Mouse (Mus musculus) embryonic facial prominence, embryonic 10.5 days (tissue): ENCODE measurements around the gene Neb. TPM values are rescaled to one million over a fixed set of nuclear protein-coding genes. Genes with fewer than 3 reads are reported as not detected.

Experiments used
- DNase-seq: peaks from one replicate; pipeline ENCODE4 v3.0.0-alpha.2; 2017; ENCODE audit warnings: low spot score
- H3K27ac ChIP-seq: fragments of 300-500 bp; sonication (generic); replicated peaks from 2 replicates; pipeline ENCODE4 v1.5.1; 2016; ENCODE audit warnings: mild to moderate bottlenecking
- H3K27me3 ChIP-seq: fragments of 300-500 bp; sonication (generic); replicated peaks from 2 replicates; pipeline ENCODE4 v1.6.1; 2016; ENCODE audit warnings: low read depth, mild to moderate bottlenecking; ENCODE audit not compliant: poor library complexity, severe bottlenecking
- H3K36me3 ChIP-seq: fragments of 300-500 bp; sonication (generic); replicated peaks from 2 replicates; pipeline ENCODE4 v1.6.1; 2016; ENCODE audit warnings: mild to moderate bottlenecking, moderate library complexity
- H3K4me1 ChIP-seq: fragments of 300-500 bp; sonication (generic); 2 replicates; pipeline ENCODE4 v1.6.1; 2016
- H3K4me3 ChIP-seq: fragments of 300-500 bp; sonication (generic); 2 replicates; pipeline ENCODE4 v1.5.1; 2016; ENCODE audit warnings: mild to moderate bottlenecking, moderate library complexity
- H3K9me3 ChIP-seq: fragments of 300-500 bp; sonication (generic); 2 replicates; pipeline ENCODE4 v1.6.1; 2016; ENCODE audit warnings: mild to moderate bottlenecking
- WGBS: fragments of 180-500 bp; shearing (Covaris S2); methylation state at CpG from one replicate; pipeline ENCODE4 v1.1.7; 2016; 5-methylcytosine and 5-hydroxymethylcytosine counted together
- polyA plus RNA-seq: library from polyadenylated mRNA; unstranded; fragments of >200 nt; fragmentation: Nextera tagmentation; extraction: Ambion mirVana; gene quantifications from 2 replicates; pipeline ENCODE4 v1.2.1, GENCODE M21; 2016

Gene Neb
- polyA plus RNA-seq, 1 experiment from 2014 or later, result 1.00 TPM

- WGBS, result 94% methylated on average over 3 of the region's 3 CpGs
- no peak overlapping the region for H3K4me3 ChIP-seq
- no peaks in the 10 kb centered on the region for H3K27me3 ChIP-seq
- no peak for DNase-seq
- no peaks in the 10 kb centered on the region for H3K9me3 ChIP-seq
- H3K27ac ChIP-seq, result no peak overlapping the region
- no peaks in the 10 kb centered on the region for H3K4me1 ChIP-seq
- H3K36me3 ChIP-seq, result no peaks in the 10 kb centered on the region
Measured at GRCm38 (mm10) chr2:52321866-52322265, 56.4 kb downstream of the Neb start.

- H3K27me3 ChIP-seq, result no peaks in the 10 kb centered on the region
- H3K27ac ChIP-seq, result no peak overlapping the region
- no peaks in the 10 kb centered on the region for H3K4me1 ChIP-seq
- H3K36me3 ChIP-seq, result no peaks in the 10 kb centered on the region
- no peak for DNase-seq
- H3K9me3 ChIP-seq, result no peaks in the 10 kb centered on the region
- WGBS, result 96% methylated on average over 2 of the region's 2 CpGs
- no peak overlapping the region for H3K4me3 ChIP-seq
Measured at GRCm38 (mm10) chr2:52320175-52320574, 58.1 kb downstream of the Neb start.

- Histone ChIP-seq H3K36me3 (no peaks in the 10 kb centered on the region), H3K4me3 (no peak overlapping the region), H3K27me3 (no peaks in the 10 kb centered on the region), H3K9me3 (no peaks in the 10 kb centered on the region), H3K4me1 (no peaks in the 10 kb centered on the region), H3K27ac (no peak overlapping the region)
- no peak for DNase-seq
- 81% methylated on average over 5 of the region's 5 CpGs for WGBS
Measured at GRCm38 (mm10) chr2:52319020-52319567, 59.2 kb downstream of the Neb start.

GRCm38 (mm10) chr2:52317471-52317870 lies 60.8 kb downstream of the Neb start:
- H3K27ac ChIP-seq, result no peak overlapping the region
- no peaks in the 10 kb centered on the region for H3K36me3 ChIP-seq
- DNase-seq, result no peak
- H3K4me3 ChIP-seq, result no peak overlapping the region
- 87% methylated on average over 4 of the region's 4 CpGs for WGBS
- no peaks in the 10 kb centered on the region for H3K27me3 ChIP-seq
- H3K9me3 ChIP-seq, result no peaks in the 10 kb centered on the region
- no peaks in the 10 kb centered on the region for H3K4me1 ChIP-seq

- Histone ChIP-seq H3K36me3 (no peaks in the 10 kb centered on the region), H3K4me1 (no peaks in the 10 kb centered on the region), H3K9me3 (no peaks in the 10 kb centered on the region), H3K27me3 (no peaks in the 10 kb centered on the region), H3K27ac (no peak overlapping the region), H3K4me3 (no peak overlapping the region)
- 62% methylated on average over 3 of the region's 3 CpGs for WGBS
- no peak for DNase-seq
Measured at GRCm38 (mm10) chr2:52315737-52316136, 62.5 kb downstream of the Neb start.

GRCm38 (mm10) chr2:52314922-52315730 lies 63.1 kb downstream of the Neb start:
- 92% methylated on average over 7 of the region's 7 CpGs for WGBS
- Histone ChIP-seq H3K4me1 (no peaks in the 10 kb centered on the region), H3K9me3 (no peaks in the 10 kb centered on the region), H3K36me3 (no peaks in the 10 kb centered on the region), H3K4me3 (no peak overlapping the region), H3K27ac (no peak overlapping the region), H3K27me3 (no peaks in the 10 kb centered on the region)
- DNase-seq, result no peak

- H3K9me3 ChIP-seq, result no peaks in the 10 kb centered on the region
- H3K4me3 ChIP-seq, result no peak overlapping the region
- H3K27me3 ChIP-seq, result no peaks in the 10 kb centered on the region
- DNase-seq, result no peak
- H3K4me1 ChIP-seq, result no peaks in the 10 kb centered on the region
- no peaks in the 10 kb centered on the region for H3K36me3 ChIP-seq
- H3K27ac ChIP-seq, result no peak overlapping the region
- 92% methylated on average over 4 of the region's 4 CpGs for WGBS
Measured at GRCm38 (mm10) chr2:52310757-52311156, 67.5 kb downstream of the Neb start.

GRCm38 (mm10) chr2:52306635-52307034 lies 71.6 kb downstream of the Neb start:
- Histone ChIP-seq H3K36me3 (no peaks in the 10 kb centered on the region), H3K27me3 (no peaks in the 10 kb centered on the region), H3K9me3 (no peaks in the 10 kb centered on the region), H3K4me3 (no peak overlapping the region), H3K4me1 (no peaks in the 10 kb centered on the region), H3K27ac (no peak overlapping the region)
- WGBS, result 84% methylated on average over 5 of the region's 5 CpGs
- no peak for DNase-seq

GRCm38 (mm10) chr2:52304554-52304953 lies 73.7 kb downstream of the Neb start:
- no peak overlapping the region for H3K4me3 ChIP-seq
- no peaks in the 10 kb centered on the region for H3K27me3 ChIP-seq
- 88% methylated on average over 3 of the region's 3 CpGs for WGBS
- no peak overlapping the region for H3K27ac ChIP-seq
- H3K9me3 ChIP-seq, result no peaks in the 10 kb centered on the region
- H3K4me1 ChIP-seq, result no peaks in the 10 kb centered on the region
- H3K36me3 ChIP-seq, result no peaks in the 10 kb centered on the region
- no peak for DNase-seq

GRCm38 (mm10) chr2:52303405-52303804 lies 74.9 kb downstream of the Neb start:
- no peaks in the 10 kb centered on the region for H3K36me3 ChIP-seq
- DNase-seq, result no peak
- H3K4me3 ChIP-seq, result no peak overlapping the region
- no peaks in the 10 kb centered on the region for H3K27me3 ChIP-seq
- no peaks in the 10 kb centered on the region for H3K9me3 ChIP-seq
- WGBS, result 89% methylated on average over 1 of the region's 1 CpGs
- no peaks in the 10 kb centered on the region for H3K4me1 ChIP-seq
- H3K27ac ChIP-seq, result no peak overlapping the region

GRCm38 (mm10) chr2:52297969-52298368 lies 80.3 kb downstream of the Neb start:
- H3K36me3 ChIP-seq, result no peaks in the 10 kb centered on the region
- WGBS, result 97% methylated on average over 5 of the region's 5 CpGs
- H3K27ac ChIP-seq, result no peak overlapping the region
- DNase-seq, result no peak
- no peaks in the 10 kb centered on the region for H3K4me1 ChIP-seq
- no peaks in the 10 kb centered on the region for H3K27me3 ChIP-seq
- no peaks in the 10 kb centered on the region for H3K9me3 ChIP-seq
- no peak overlapping the region for H3K4me3 ChIP-seq

GRCm38 (mm10) chr2:52296779-52297178 lies 81.5 kb downstream of the Neb start:
- no peaks in the 10 kb centered on the region for H3K9me3 ChIP-seq
- H3K4me3 ChIP-seq, result no peak overlapping the region
- no peaks in the 10 kb centered on the region for H3K27me3 ChIP-seq
- no peak for DNase-seq
- H3K36me3 ChIP-seq, result no peaks in the 10 kb centered on the region
- WGBS, result 88% methylated on average over 9 of the region's 9 CpGs
- H3K4me1 ChIP-seq, result no peaks in the 10 kb centered on the region
- H3K27ac ChIP-seq, result no peak overlapping the region

- Histone ChIP-seq H3K36me3 (no peaks in the 10 kb centered on the region), H3K9me3 (no peaks in the 10 kb centered on the region), H3K4me1 (no peaks in the 10 kb centered on the region), H3K27me3 (no peaks in the 10 kb centered on the region), H3K27ac (no peak overlapping the region), H3K4me3 (no peak overlapping the region)
- no peak for DNase-seq
- WGBS, result 76% methylated on average over 1 of the region's 1 CpGs
Measured at GRCm38 (mm10) chr2:52287436-52287835, 90.8 kb downstream of the Neb start.
